Mouse (Mus musculus) E14TG2a.4 (cell line): Measurements from ENCODE around the gene Ofcc1.

Source experiments
- CTCF ChIP-seq: conservative IDR thresholded peaks from 2 replicates; pipeline ENCODE4 v1.5.1; 2014; ENCODE audit warnings: low read length
- NANOG ChIP-seq: IDR thresholded peaks from 2 replicates; pipeline ENCODE4 v1.6.1; 2014; ENCODE audit warnings: borderline replicate concordance, low read length, mixed read lengths

DNA sequence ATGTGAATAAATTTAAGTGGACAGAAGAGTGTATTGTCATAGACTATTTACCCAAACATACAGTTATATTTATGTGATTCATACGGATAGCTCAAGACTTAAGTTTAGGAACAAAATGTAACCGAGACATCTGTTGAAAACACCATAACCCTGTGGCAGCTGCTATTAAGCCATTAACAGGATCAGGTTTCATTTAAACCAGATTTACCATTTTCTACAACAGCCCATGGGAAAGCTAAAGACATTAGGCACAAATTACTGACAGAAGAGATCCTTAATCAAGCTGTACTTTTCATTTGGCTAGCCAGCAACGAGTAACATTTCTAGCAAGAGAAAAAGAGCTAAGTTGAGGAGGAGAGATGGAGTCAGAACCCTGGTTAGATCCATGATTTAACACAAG lies 179.5 kb downstream of the Ofcc1 start:
- TF ChIP-seq CTCF (no peak), NANOG (no peak)
